Mouse (Mus musculus): ENCODE results near the gene Tsga10. TPM values are rescaled to one million over a fixed set of nuclear protein-coding genes. Genes with fewer than 3 reads are reported as not detected.

The Tsga10 gene
- total and polyA plus RNA-seq, 2 experiments from 2014 or later = 3.6 to 3.7 TPM

- no peak for DNase-seq (ENCODE audit: low spot score)
- no peaks in the 10 kb centered on the region for H3K36me3 ChIP-seq (replicated peaks; ENCODE audit: control insufficient read depth, insufficient read depth, low read length)
- TF ChIP-seq EP300 (IDR thresholded peaks at IDR 0.05; ENCODE audit: low read depth) (no peak), CTCF (IDR thresholded peaks at IDR 0.05; ENCODE audit: low read depth) (no peak)
- H3K4me3 ChIP-seq (ENCODE audit: low read depth, low read length) = no peak overlapping the region
- WGBS = 50% methylated on average over 2 of the region's 2 CpGs
- ATAC-seq (ENCODE audit: insufficient read depth, low read depth) = no peak
- H3K9ac ChIP-seq (replicated peaks; ENCODE audit: low read depth, low read length) = no peak overlapping the region
- no peaks in the 10 kb centered on the region for H3K4me1 ChIP-seq (ENCODE audit: control insufficient read depth, insufficient read depth)
- H3K27ac ChIP-seq (ENCODE audit: low read depth) = no peak overlapping the region
- no peaks in the 10 kb centered on the region for H3K9me3 ChIP-seq (replicated peaks; ENCODE audit: control insufficient read depth, low read length)
- H3K27me3 ChIP-seq (ENCODE audit: control insufficient read depth, insufficient read depth, low read length) = no peaks in the 10 kb centered on the region
- H3K4me2 ChIP-seq (ENCODE audit: low read depth, low read length) = no peak overlapping the region
Observed at GRCm38 (mm10) chr1:37738895-37739294, 127.3 kb downstream of the Tsga10 start.

- WGBS = 58% methylated on average over 4 of the region's 4 CpGs
- no peak overlapping the region for H3K4me3 ChIP-seq (ENCODE audit: low read depth, low read length)
- H3K27me3 ChIP-seq (ENCODE audit: control insufficient read depth, insufficient read depth, low read length) = no peaks in the 10 kb centered on the region
- TF ChIP-seq CTCF (IDR thresholded peaks at IDR 0.05; ENCODE audit: low read depth) = no peak
- no peak for TF ChIP-seq EP300 (IDR thresholded peaks at IDR 0.05; ENCODE audit: low read depth)
- no peaks in the 10 kb centered on the region for H3K4me1 ChIP-seq (ENCODE audit: control insufficient read depth, insufficient read depth)
- no peaks in the 10 kb centered on the region for H3K36me3 ChIP-seq (replicated peaks; ENCODE audit: control insufficient read depth, insufficient read depth, low read length)
- no peak overlapping the region for H3K4me2 ChIP-seq (ENCODE audit: low read depth, low read length)
- ATAC-seq (ENCODE audit: insufficient read depth, low read depth) (no peak), DNase-seq (ENCODE audit: low spot score) (no peak)
- no peaks in the 10 kb centered on the region for H3K9me3 ChIP-seq (replicated peaks; ENCODE audit: control insufficient read depth, low read length)
- no peak overlapping the region for H3K27ac ChIP-seq (ENCODE audit: low read depth)
- no peak overlapping the region for H3K9ac ChIP-seq (replicated peaks; ENCODE audit: low read depth, low read length)
Observed at GRCm38 (mm10) chr1:37737045-37737444, 129.2 kb downstream of the Tsga10 start.

DNA sequence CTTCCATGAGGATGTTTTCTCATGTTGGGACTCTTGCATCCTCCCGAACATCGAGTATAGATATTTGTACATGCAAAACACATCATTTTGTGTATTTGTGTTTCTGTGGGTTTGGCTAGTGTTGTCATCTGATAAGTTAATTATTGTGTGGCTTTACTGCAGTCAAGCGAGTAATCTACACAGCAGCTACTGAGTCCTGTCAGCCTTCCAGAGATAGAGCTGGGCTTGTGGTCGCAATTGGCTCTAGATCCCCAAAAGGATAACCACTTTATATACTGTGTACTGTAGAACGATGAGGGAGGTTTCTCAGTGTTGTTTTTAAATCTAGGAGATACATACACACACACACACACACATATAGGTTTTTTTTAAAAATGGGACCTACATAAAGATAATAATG lies 130.3 kb downstream of the Tsga10 start:
- WGBS = 85% methylated on average over 5 of the region's 5 CpGs

GRCm38 (mm10) chr1:37734841-37735240 lies 131.4 kb downstream of the Tsga10 start:
- TF ChIP-seq EP300 (IDR thresholded peaks at IDR 0.05; ENCODE audit: low read depth) (no peak), CTCF (IDR thresholded peaks at IDR 0.05; ENCODE audit: low read depth) (no peak)
- Histone ChIP-seq H3K9ac (replicated peaks; ENCODE audit: low read depth, low read length) (no peak overlapping the region), H3K36me3 (replicated peaks; ENCODE audit: control insufficient read depth, insufficient read depth, low read length) (no peaks in the 10 kb centered on the region), H3K4me3 (ENCODE audit: low read depth, low read length) (no peak overlapping the region), H3K9me3 (replicated peaks; ENCODE audit: control insufficient read depth, low read length) (no peaks in the 10 kb centered on the region), H3K27ac (ENCODE audit: low read depth) (no peak overlapping the region), H3K4me1 (ENCODE audit: control insufficient read depth, insufficient read depth) (no peaks in the 10 kb centered on the region), H3K4me2 (ENCODE audit: low read depth, low read length) (no peak overlapping the region), H3K27me3 (ENCODE audit: control insufficient read depth, insufficient read depth, low read length) (no peaks in the 10 kb centered on the region)
- ATAC-seq (ENCODE audit: insufficient read depth, low read depth) (no peak), DNase-seq (ENCODE audit: low spot score) (no peak)
- WGBS = 69% methylated on average over 7 of the region's 7 CpGs

More for the DNA sequence above, 130.3 kb downstream of the Tsga10 start:
- H3K27me3 ChIP-seq (ENCODE audit: control insufficient read depth, insufficient read depth, low read length) = no peaks in the 10 kb centered on the region
- no peak for DNase-seq (ENCODE audit: low spot score)
- H3K9me3 ChIP-seq (replicated peaks; ENCODE audit: control insufficient read depth, low read length) = no peaks in the 10 kb centered on the region
- no peaks in the 10 kb centered on the region for H3K36me3 ChIP-seq (replicated peaks; ENCODE audit: control insufficient read depth, insufficient read depth, low read length)
- no peak overlapping the region for H3K4me3 ChIP-seq (ENCODE audit: low read depth, low read length)
- H3K4me2 ChIP-seq (ENCODE audit: low read depth, low read length) = no peak overlapping the region
- H3K27ac ChIP-seq (ENCODE audit: low read depth) = no peak overlapping the region
- no peak for ATAC-seq (ENCODE audit: insufficient read depth, low read depth)
- TF ChIP-seq CTCF (IDR thresholded peaks at IDR 0.05; ENCODE audit: low read depth) = no peak
- no peak overlapping the region for H3K9ac ChIP-seq (replicated peaks; ENCODE audit: low read depth, low read length)
- H3K4me1 ChIP-seq (ENCODE audit: control insufficient read depth, insufficient read depth) = no peaks in the 10 kb centered on the region

DNA sequence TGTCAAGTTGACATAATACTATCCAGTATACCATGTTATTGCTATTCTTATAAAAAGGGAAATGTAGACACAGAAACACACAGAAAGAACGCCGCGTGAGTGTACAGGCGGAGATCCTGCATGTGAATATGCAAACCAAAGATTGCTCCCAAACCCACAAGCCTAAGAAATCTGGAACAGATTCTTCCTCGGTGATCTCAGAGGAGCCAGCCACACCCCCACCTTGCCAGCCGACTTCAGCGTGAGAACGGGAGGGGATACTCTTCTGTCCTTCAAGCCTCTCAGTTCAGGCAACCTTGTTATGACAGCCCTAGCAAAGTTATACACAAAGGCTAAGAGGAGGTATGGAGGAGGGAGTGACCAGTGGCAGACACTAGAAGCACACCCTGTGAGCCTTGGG lies 136.9 kb downstream of the Tsga10 start:
- Histone ChIP-seq H3K4me1 (ENCODE audit: control insufficient read depth, insufficient read depth) (no peaks in the 10 kb centered on the region), H3K4me3 (ENCODE audit: low read depth, low read length) (no peak overlapping the region), H3K27ac (ENCODE audit: low read depth) (no peak overlapping the region), H3K4me2 (ENCODE audit: low read depth, low read length) (no peak overlapping the region), H3K36me3 (replicated peaks; ENCODE audit: control insufficient read depth, insufficient read depth, low read length) (no peaks in the 10 kb centered on the region), H3K9ac (replicated peaks; ENCODE audit: low read depth, low read length) (no peak overlapping the region), H3K27me3 (ENCODE audit: control insufficient read depth, insufficient read depth, low read length) (no peaks in the 10 kb centered on the region), H3K9me3 (replicated peaks; ENCODE audit: control insufficient read depth, low read length) (no peaks in the 10 kb centered on the region)
- 83% methylated on average over 8 of the region's 8 CpGs for WGBS
- no peak for DNase-seq (ENCODE audit: low spot score)
- no peak for ATAC-seq (ENCODE audit: insufficient read depth, low read depth)
- TF ChIP-seq CTCF (IDR thresholded peaks at IDR 0.05; ENCODE audit: low read depth) (no peak), EP300 (IDR thresholded peaks at IDR 0.05; ENCODE audit: low read depth) (no peak)

GRCm38 (mm10) chr1:37728053-37728452 lies 138.2 kb downstream of the Tsga10 start:
- TF ChIP-seq CTCF (IDR thresholded peaks at IDR 0.05; ENCODE audit: low read depth) (no peak), EP300 (IDR thresholded peaks at IDR 0.05; ENCODE audit: low read depth) (no peak)
- Histone ChIP-seq H3K27ac (ENCODE audit: low read depth) (no peak overlapping the region), H3K36me3 (replicated peaks; ENCODE audit: control insufficient read depth, insufficient read depth, low read length) (no peaks in the 10 kb centered on the region)

More at GRCm38 (mm10) chr1:37728053-37728452, 138.2 kb downstream of the Tsga10 start:
- Histone ChIP-seq H3K4me2 (ENCODE audit: low read depth, low read length) (no peak overlapping the region), H3K4me1 (ENCODE audit: control insufficient read depth, insufficient read depth) (no peaks in the 10 kb centered on the region), H3K27me3 (ENCODE audit: control insufficient read depth, insufficient read depth, low read length) (no peaks in the 10 kb centered on the region), H3K9ac (replicated peaks; ENCODE audit: low read depth, low read length) (no peak overlapping the region), H3K4me3 (ENCODE audit: low read depth, low read length) (no peak overlapping the region), H3K9me3 (replicated peaks; ENCODE audit: control insufficient read depth, low read length) (no peaks in the 10 kb centered on the region)
- DNase-seq (ENCODE audit: low spot score) (no peak), ATAC-seq (ENCODE audit: insufficient read depth, low read depth) (no peak)
- WGBS = 45% methylated on average over 10 of the region's 10 CpGs

Data from heart, postnatal 0 days (tissue).